Mouse (Mus musculus): ENCODE data around the gene Pik3r1. TPM values are rescaled to one million over a fixed set of nuclear protein-coding genes. Genes with fewer than 3 reads are reported as not detected.
A peak's percentile ranks its signal among the peaks of the same experiment; 100 is the strongest.

Gene Pik3r1
- polyA plus RNA-seq, 1 experiment from 2014 or later, result 47.5 TPM

- H3K4me1 ChIP-seq (replicated peaks), result peaks cover 14% of the 10 kb centered on the region
- H3K27me3 ChIP-seq, result 0 out of 2 replicates have a peak, but pooled peaks cover 3% of the 10 kb centered on the region
- 88% methylated on average over 4 of the region's 4 CpGs for WGBS
- H3K9me3 ChIP-seq, result no peaks in the 10 kb centered on the region
- H3K36me3 ChIP-seq, result no peaks in the 10 kb centered on the region
- no peak for ATAC-seq (ENCODE audit: low FRiP score, low read depth)
- H3K9ac ChIP-seq, result no peak overlapping the region
- H3K4me3 ChIP-seq, result no peak overlapping the region
- H3K4me2 ChIP-seq, result no peak overlapping the region
- no peak overlapping the region for H3K27ac ChIP-seq (replicated peaks)
These were observed 30.5 kb upstream of the Pik3r1 start for GRCm38 (mm10) chr13:101798522-101798921.

DNA sequence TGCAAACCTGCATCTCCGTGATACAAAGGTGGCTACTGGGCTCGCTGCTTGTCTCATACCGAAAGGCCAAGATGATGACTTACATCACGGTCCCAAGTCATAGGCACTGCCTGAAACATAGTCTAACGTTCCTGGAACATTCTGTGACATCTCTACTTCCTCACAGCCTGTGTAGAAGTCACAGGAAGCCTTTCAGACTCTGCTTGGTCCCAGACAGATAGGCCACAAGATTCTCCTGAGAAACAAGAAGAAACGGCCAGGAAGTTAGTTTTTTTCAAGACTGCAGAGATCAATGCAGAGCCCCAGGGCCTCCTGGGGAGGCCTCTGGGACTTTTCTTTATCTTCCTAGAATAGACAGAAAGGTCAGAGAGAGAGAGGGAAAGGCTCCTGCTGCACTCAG lies 29.0 kb upstream of the Pik3r1 start:
- no peak for ATAC-seq (ENCODE audit: low FRiP score, low read depth)
- no peak overlapping the region for H3K9ac ChIP-seq
- H3K4me1 ChIP-seq (replicated peaks), result peaks cover 9% of the 10 kb centered on the region
- no peaks in the 10 kb centered on the region for H3K9me3 ChIP-seq
- 0 out of 2 replicates have a peak, but pooled peaks cover 3% of the 10 kb centered on the region for H3K27me3 ChIP-seq
- H3K27ac ChIP-seq (replicated peaks), result no peak overlapping the region
- H3K36me3 ChIP-seq, result no peaks in the 10 kb centered on the region
- no peak overlapping the region for H3K4me2 ChIP-seq
- 53% methylated on average over 6 of the region's 6 CpGs for WGBS
- no peak overlapping the region for H3K4me3 ChIP-seq

- 89% methylated on average over 4 of the region's 4 CpGs for WGBS
- H3K27ac ChIP-seq (replicated peaks), result no peak overlapping the region
- no peak overlapping the region for H3K4me3 ChIP-seq
- no peaks in the 10 kb centered on the region for H3K9me3 ChIP-seq
- H3K36me3 ChIP-seq, result no peaks in the 10 kb centered on the region
- ATAC-seq (ENCODE audit: low FRiP score, low read depth), result no peak
- no peak overlapping the region for H3K4me2 ChIP-seq
- no peak overlapping the region for H3K9ac ChIP-seq
- H3K27me3 ChIP-seq, result no peaks in the 10 kb centered on the region
- H3K4me1 ChIP-seq (replicated peaks), result no peaks in the 10 kb centered on the region
These were observed 17.7 kb upstream of the Pik3r1 start for GRCm38 (mm10) chr13:101785705-101786104.

DNA sequence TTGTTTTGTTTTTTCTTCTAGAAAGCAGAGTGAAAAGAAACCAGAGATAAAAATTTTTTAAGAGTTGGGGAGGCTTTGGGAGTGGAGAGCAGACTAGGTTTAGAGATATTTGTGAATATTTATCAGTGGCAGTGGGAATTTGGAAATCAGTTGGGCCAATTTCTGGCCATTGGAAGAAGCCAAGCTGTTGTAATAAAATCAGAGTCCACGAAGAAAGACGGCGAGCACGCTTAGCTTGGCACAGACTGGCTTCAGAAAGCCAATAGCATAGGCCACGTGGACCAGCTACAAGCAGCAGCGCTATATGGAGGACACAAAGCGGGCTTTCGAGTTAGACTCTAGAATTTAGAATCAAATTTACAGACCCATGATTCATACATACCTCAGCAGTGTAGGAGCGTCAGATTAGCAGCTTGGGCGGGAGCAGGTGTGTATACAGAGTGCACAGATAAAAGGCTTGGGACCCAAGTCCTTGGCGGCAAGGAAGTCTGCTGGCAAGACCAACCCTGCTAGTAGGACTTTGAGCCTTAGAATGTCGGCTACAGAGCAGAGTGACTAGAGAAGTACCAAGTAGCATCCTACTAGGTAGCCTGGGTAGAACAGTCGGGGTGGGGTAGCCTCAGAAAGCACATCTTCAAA lies 16.8 kb upstream of the Pik3r1 start:
- no peaks in the 10 kb centered on the region for H3K27me3 ChIP-seq
- WGBS, result 95% methylated on average over 13 of the region's 13 CpGs
- no peak for ATAC-seq (ENCODE audit: low FRiP score, low read depth)
- H3K27ac ChIP-seq (replicated peaks), result no peak overlapping the region
- no peak overlapping the region for H3K4me3 ChIP-seq
- H3K9ac ChIP-seq, result no peak overlapping the region
- H3K4me1 ChIP-seq (replicated peaks), result no peaks in the 10 kb centered on the region
- no peaks in the 10 kb centered on the region for H3K9me3 ChIP-seq
- no peak overlapping the region for H3K4me2 ChIP-seq
- H3K36me3 ChIP-seq, result no peaks in the 10 kb centered on the region

GRCm38 (mm10) chr13:101779011-101779410 lies 11.0 kb upstream of the Pik3r1 start:
- Histone ChIP-seq H3K4me2 (no peak overlapping the region), H3K4me3 (no peak overlapping the region), H3K9ac (no peak overlapping the region), H3K27me3 (no peaks in the 10 kb centered on the region), H3K4me1 (replicated peaks) (no peaks in the 10 kb centered on the region), H3K9me3 (no peaks in the 10 kb centered on the region), H3K36me3 (no peaks in the 10 kb centered on the region), H3K27ac (replicated peaks) (no peak overlapping the region)
- no peak for ATAC-seq (ENCODE audit: low FRiP score, low read depth)
- WGBS, result 95% methylated on average over 4 of the region's 4 CpGs

DNA sequence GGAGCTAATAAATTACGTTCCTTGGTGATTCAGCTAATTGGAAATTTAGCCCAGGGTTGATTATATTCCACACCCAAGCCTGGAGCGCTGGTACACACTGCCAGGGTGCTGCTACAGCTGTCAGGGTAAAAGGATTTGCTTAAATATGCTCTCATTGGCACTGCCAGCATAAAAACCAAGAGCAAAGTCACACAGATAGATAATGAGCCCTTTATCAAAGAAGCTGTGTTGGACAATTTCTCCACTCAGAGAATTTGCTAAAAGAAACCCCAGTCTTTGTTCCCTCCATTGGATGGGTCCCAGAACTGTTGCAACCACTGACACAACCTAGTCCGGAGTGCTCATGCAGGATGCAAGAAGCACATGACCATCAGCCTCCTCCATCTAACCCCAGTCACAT lies 9.8 kb upstream of the Pik3r1 start:
- ATAC-seq (ENCODE audit: low FRiP score, low read depth), result no peak
- H3K27me3 ChIP-seq, result no peaks in the 10 kb centered on the region
- 47% methylated on average over 3 of the region's 3 CpGs for WGBS
- no peak overlapping the region for H3K9ac ChIP-seq
- no peaks in the 10 kb centered on the region for H3K4me1 ChIP-seq (replicated peaks)
- H3K4me2 ChIP-seq, result no peak overlapping the region
- H3K9me3 ChIP-seq, result no peaks in the 10 kb centered on the region
- H3K27ac ChIP-seq (replicated peaks), result no peak overlapping the region
- H3K4me3 ChIP-seq, result no peak overlapping the region
- H3K36me3 ChIP-seq, result no peaks in the 10 kb centered on the region

GRCm38 (mm10) chr13:101771071-101771470 lies 3.1 kb upstream of the Pik3r1 start:
- no peak overlapping the region for H3K4me2 ChIP-seq
- H3K36me3 ChIP-seq, result no peaks in the 10 kb centered on the region
- no peaks in the 10 kb centered on the region for H3K9me3 ChIP-seq
- H3K27ac ChIP-seq (replicated peaks), result no peak overlapping the region
- no peak overlapping the region for H3K4me3 ChIP-seq
- peaks cover 11% of the 10 kb centered on the region for H3K4me1 ChIP-seq (replicated peaks)
- H3K27me3 ChIP-seq, result no peaks in the 10 kb centered on the region; the same call in 1 of the 2 replicates
- H3K9ac ChIP-seq, result no peak overlapping the region
- ATAC-seq (ENCODE audit: low FRiP score, low read depth), result no peak

- H3K9me3 ChIP-seq, result no peaks in the 10 kb centered on the region
- no peak for ATAC-seq (ENCODE audit: low FRiP score, low read depth)
- 90% methylated on average over 4 of the region's 4 CpGs for WGBS
- no peaks in the 10 kb centered on the region for H3K36me3 ChIP-seq
- no peaks in the 10 kb centered on the region; the same call in 1 of the 2 replicates for H3K27me3 ChIP-seq
- no peak overlapping the region for H3K4me3 ChIP-seq
- no peak overlapping the region for H3K4me2 ChIP-seq
- peaks cover 23% of the 10 kb centered on the region for H3K4me1 ChIP-seq (replicated peaks)
- H3K9ac ChIP-seq, result no peak overlapping the region
- no peak overlapping the region for H3K27ac ChIP-seq (replicated peaks)
These were observed 1.9 kb upstream of the Pik3r1 start for GRCm38 (mm10) chr13:101769955-101770354.

- peak; percentile 23 for ATAC-seq (ENCODE audit: low FRiP score, low read depth)
- no peaks in the 10 kb centered on the region; the same call in 1 of the 2 replicates for H3K27me3 ChIP-seq
- no peaks in the 10 kb centered on the region for H3K36me3 ChIP-seq
- H3K9ac ChIP-seq, result peak overlapping the region; percentile 91
- WGBS, result under 1% methylated on average over 17 of the region's 17 CpGs
- peak overlapping the region; percentile 97 for H3K27ac ChIP-seq (replicated peaks)
- no peaks in the 10 kb centered on the region for H3K9me3 ChIP-seq
- peak overlapping the region; percentile 97 for H3K4me2 ChIP-seq
- H3K4me1 ChIP-seq (replicated peaks), result peaks cover 35% of the 10 kb centered on the region
- peak overlapping the region; percentile 79 for H3K4me3 ChIP-seq
These were observed 594 bp upstream of the Pik3r1 start for GRCm38 (mm10) chr13:101768630-101768991.

DNA sequence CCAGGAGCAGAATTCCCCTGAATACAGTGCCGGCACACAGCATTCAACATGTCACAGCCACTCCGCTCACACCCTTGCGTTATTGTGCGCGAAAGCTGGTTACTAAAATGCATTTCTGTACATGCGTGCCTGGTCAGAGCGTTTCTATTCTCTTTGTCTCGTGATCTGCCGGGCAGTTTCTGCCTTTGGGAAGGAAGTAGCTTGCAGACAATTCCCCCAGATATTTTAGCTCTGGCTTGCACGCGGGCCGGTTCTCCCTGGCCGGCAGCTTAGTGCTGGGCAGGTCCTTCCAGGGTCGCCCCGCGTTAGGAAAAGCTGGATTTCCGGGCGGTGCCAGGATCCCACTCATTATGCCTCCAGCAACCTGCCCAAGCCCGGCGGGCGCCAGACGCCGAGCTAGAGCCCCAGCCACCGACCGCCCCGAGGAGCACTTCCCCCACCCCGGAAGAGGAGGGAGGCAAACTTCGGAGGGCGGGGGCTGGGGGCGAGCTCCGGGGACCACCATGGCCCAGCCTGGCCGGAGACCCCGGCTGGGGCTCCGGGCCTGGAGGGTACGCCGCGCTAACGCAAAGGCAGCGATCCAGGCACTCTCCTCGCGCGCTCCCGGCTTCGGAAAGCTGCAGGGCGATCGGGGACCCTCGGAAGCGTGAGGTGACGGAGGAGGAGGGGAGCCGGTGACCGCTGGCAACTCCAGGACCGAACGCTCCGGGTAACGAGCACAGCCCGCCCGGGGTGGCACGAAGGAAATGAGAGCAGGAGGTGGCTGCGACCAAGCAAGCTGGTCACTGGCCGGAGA lies 806 bp downstream of the Pik3r1 start:
- peak overlapping the region; percentile 91 for H3K9ac ChIP-seq
- H3K27ac ChIP-seq (replicated peaks), result peak overlapping the region; percentile 97
- peak; percentile 31 for ATAC-seq (ENCODE audit: low FRiP score, low read depth)
- under 1% methylated on average over 60 of the region's 60 CpGs for WGBS
- peak overlapping the region; percentile 79 for H3K4me3 ChIP-seq
- no peaks in the 10 kb centered on the region for H3K36me3 ChIP-seq
- H3K27me3 ChIP-seq, result no peaks in the 10 kb centered on the region
- H3K4me1 ChIP-seq (replicated peaks), result peaks cover 46% of the 10 kb centered on the region
- H3K9me3 ChIP-seq, result no peaks in the 10 kb centered on the region
- H3K4me2 ChIP-seq, result peak overlapping the region; percentile 97

- H3K4me1 ChIP-seq (replicated peaks), result peaks cover 48% of the 10 kb centered on the region
- WGBS, result 1% methylated on average over 5 of the region's 5 CpGs
These were observed 1.4 kb downstream of the Pik3r1 start for GRCm38 (mm10) chr13:101766605-101767012.

GRCm38 (mm10) chr13:101765976-101766375 lies 2.0 kb downstream of the Pik3r1 start:
- peaks cover 53% of the 10 kb centered on the region for H3K4me1 ChIP-seq (replicated peaks)
- ATAC-seq (ENCODE audit: low FRiP score, low read depth), result no peak
- no peaks in the 10 kb centered on the region for H3K27me3 ChIP-seq

More at GRCm38 (mm10) chr13:101766605-101767012, 1.4 kb downstream of the Pik3r1 start:
- H3K9me3 ChIP-seq, result no peaks in the 10 kb centered on the region
- ATAC-seq (ENCODE audit: low FRiP score, low read depth), result no peak
- H3K27me3 ChIP-seq, result no peaks in the 10 kb centered on the region
- peak overlapping the region; percentile 79 for H3K4me3 ChIP-seq
- H3K9ac ChIP-seq, result peak overlapping the region; percentile 91
- peak overlapping the region; percentile 97 for H3K27ac ChIP-seq (replicated peaks)
- no peaks in the 10 kb centered on the region for H3K36me3 ChIP-seq
- H3K4me2 ChIP-seq, result peak overlapping the region; percentile 97

More at GRCm38 (mm10) chr13:101765976-101766375, 2.0 kb downstream of the Pik3r1 start:
- Histone ChIP-seq H3K27ac (replicated peaks) (0 out of 2 replicates have a peak overlapping the region, but pooled peaks have one; percentile 97), H3K4me3 (peak overlapping the region; percentile 79), H3K9me3 (no peaks in the 10 kb centered on the region), H3K36me3 (no peaks in the 10 kb centered on the region), H3K4me2 (peak overlapping the region; percentile 97), H3K9ac (peak overlapping the region; percentile 91)
- WGBS, result 23% methylated on average over 3 of the region's 3 CpGs
